Mouse (Mus musculus) R1 (cell line): ENCODE measurements around the gene Gm13101.
"Not testable (repeated sequence)": the region's sequence is repeated elsewhere in the genome, so short reads cannot be mapped to it uniquely, and the experiment has no call there.

Experiments used
- DNase-seq: peaks from one replicate; pipeline ENCODE4 v3.0.0-alpha.2; 2018; ENCODE audit warnings: low read depth, low spot score

The Gm13101 gene

DNA sequence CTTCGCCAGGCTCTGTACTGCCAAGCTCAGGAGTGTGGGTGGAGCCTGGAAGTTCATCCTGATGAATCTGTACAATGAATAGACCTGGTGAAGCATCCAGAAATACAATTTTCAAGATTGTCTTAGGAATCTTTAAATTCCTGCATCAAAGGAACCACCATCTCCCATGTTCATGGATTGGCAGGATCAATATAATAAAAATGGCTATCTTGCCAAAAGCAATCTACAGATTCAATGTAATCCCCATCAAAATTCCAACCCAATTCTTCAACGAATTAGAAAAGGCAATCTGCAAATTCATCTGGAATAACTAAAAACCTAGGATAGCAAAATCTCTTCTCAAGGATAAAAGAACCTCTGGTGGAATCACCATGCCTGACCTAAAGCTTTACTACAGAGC lies at the start of gene Gm13101:
Gm13101 (minus strand) TSS at position 101 of the 400 bp plus-strand sequence.
- DNase-seq = not testable (repeated sequence)

DNA sequence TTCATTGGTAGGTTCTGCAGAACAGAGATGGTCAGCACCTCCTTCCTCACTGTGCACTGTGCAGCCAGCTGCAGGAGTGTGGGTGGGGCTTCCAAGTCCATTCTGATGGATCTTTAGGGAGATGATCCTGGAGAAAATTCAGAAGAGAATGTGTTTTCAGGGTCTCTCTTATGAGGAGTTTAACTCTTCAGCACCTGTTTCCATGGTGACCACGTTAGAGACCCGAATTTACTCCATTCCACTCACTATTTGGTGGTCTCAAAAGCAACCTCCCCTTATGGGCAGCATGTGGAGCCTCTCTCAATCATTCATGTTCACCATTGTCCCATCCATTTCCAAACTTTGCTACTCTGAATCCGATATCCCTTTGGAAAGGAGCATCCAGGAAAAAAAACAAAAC lies 27.5 kb upstream of the Gm13101 start, which contains the start of gene Pramef17:
Pramef17 (minus strand) TSS at position 101 of the 400 bp plus-strand sequence.
- not testable (repeated sequence) for DNase-seq

DNA sequence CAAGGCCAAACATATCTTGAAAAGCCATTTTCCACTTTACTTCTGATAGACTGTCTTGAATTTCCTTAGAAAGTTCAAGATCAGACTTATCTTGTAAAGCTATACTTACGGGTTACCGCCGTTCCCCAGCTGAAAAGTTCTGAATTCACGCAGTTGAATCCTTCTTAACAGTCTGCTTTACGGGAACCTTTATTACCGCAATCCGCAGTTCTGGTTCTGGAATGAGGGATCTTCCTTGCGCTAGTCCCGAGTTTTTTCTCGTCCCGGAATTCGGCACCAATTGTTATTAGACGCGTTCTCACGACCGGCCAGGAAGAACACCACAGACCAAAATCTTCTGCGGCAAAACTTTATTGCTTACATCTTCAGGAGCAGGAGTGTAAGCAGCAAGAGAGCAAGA lies 21.4 kb upstream of the Gm13101 start:
- DNase-seq = not testable (repeated sequence)

DNA sequence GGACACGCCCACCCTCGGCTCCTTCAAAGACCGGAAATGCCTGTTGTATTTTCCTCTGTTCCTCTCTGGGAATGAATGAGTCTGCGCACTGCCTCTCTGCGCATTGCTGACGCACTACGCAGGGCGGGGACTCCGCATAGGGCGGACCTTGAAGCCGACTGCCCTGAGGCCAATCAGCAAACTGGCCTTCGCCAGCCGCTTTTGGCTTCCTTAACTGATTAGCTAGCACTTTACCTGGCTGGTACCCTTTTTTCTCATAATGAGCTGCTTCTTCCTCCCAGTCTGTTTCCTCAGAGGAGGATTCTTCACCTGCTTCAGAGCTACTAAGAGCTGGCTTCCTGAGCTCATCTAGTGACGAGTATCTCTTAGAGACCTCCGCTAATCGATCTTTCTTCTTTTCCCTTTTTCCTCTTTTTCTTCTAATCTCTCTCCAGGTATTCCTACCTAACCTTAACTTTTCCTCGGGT lies 20.8 kb upstream of the Gm13101 start:
- DNase-seq = not testable (repeated sequence)

DNA sequence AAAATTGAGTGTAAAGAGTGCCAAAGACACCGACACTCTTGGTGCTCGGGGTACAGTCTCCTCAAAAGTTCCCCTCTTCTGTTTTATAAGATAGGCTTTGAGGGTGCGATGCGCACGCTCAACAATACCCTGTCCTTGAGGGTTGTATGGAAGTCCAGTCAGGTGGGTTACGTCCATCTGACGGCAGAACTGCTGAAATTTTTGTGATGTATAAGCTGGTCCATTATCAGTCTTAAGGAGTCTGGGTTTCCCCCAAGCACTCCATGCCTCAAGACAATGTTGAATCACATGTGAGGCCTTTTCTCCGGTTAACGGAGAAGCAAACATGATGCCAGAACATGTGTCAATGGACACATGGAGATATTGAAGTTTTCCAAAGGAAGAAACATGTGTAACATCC lies 19.0 kb upstream of the Gm13101 start:
- DNase-seq = not testable (repeated sequence)

DNA sequence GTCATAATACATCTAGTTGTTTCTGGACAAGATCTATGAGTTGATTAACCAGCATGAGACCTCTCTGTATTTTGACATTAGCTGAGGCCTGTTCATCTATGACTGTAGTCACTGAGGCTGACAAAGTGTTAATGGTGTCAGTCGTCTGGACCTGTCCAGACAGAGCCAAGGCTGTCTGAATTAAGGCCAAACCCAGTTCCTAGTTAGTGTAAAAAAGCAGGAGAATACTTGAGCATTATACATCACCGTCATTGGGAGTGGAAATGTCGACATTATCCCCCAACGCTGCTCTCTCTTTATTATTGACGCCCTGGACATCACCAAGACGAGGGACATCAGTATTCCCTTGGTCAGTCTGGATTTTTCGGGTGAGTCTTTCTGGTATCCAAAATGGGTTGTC lies 18.4 kb upstream of the Gm13101 start:
- not testable (repeated sequence) for DNase-seq

DNA sequence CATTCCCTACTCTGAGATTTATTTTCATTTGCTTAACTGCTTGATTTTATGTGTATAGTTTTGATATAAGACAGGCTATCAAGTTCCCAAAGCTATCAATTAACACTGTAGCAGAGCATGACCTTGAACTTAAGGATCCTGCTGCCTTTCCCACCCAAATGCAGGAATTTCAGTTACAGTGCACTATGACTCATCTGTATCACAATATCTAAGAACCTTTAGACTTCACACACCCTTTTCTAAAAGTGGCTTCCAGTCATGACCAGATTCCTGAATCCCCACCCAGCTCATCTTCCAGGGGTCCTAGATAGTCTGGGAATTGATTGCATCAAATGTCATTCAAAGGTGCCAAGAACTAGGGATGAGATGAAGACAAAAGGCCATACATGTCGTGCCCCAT lies 16.7 kb upstream of the Gm13101 start:
- DNase-seq = peak; percentile 85

DNA sequence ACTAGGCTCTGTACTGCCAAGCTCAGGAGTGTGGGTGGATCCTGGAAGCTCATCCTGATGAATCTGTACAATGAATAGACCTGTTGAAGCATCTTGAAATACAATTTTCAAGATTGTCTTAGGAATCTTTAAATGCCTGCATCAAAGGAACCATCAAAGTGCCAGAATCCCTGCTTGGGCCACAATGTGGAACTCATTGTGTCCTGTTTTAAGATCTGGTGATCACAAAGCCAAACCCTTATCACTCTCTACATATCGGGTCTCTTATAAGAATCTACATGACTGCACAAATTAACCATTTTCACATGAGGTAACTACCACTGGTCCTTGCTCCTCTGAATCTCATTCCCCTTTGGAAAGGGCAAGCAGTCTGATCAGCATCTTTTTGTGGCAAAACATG lies 15.8 kb downstream of the Gm13101 start, which contains the start of gene Pramef25:
Pramef25 (minus strand) TSS at position 101 of the 400 bp plus-strand sequence.
- not testable (repeated sequence) for DNase-seq
